Comparison of ENCODE assay signal across 9 mouse cellular contexts in the genomic region with DNA sequence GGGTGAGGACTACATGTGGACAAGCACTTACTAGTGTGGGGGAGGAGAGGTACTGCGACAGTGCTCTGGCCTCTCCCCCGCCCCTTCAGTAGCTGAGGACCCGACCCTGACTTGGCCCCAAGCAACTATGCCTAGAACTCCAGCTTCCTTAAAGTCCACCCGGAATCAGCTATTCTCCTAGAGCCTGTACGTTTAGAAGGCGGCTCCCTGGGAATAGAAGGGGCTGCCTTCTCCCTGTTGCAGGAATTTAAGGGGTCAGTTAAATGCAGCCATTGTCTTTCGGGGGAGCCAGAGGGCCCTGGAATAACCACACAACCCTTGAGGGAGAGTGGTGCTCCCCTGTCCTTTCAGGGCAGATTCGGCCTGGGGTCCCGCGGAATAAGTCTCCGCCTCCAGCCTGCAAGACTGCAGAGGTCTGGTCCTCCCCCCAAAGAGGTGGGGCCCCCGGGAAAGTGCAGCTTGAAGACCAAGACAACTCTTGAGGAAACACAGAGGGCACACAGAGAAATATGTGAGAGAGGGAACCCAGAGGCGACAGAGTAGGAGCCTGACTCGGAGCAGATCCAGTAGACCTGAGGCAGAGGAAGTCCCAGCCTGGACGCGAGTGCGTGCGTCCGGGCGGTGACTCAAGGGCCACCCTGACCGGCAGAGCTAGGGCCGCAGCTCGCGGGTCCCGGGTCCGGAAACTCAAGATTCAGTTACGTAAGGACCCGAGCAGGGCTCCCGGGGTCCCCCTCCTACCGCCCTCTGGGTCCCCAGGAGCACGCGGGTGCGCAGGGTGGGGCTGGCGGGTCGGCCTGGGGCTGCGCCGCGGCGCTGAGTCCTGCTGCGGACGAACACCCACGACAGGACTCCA. TPM values are rescaled to one million over a fixed set of nuclear protein-coding genes. Genes with fewer than 3 reads are reported as not detected.
DNase-seq lines count a peak whose midpoint lies in the region; ATAC-seq lines count a peak whose summit lies in the region.
"Had no signal": no experiment of that assay in that cellular context is flagged by ENCODE, and none has a peak within 500 bp of the region (broad histone marks: within the 10 kb centered on the region; RNA-seq: fewer than 3 reads in every experiment).

A gene (plus strand): TSS at position 621 of the 856 bp plus-strand sequence.

- peak; percentile 75 to 90 for DNase-seq in adrenal gland, adult (ENCODE audit: inconsistent age in 2 of 2, low spot score in 1 of 2)
- DNase-seq in adrenal gland, postnatal 4 days (ENCODE audit: low spot score in 2 of 2), result no peak
- peak; percentile 52 for DNase-seq in gastrocnemius, adult 18-20 months (ENCODE audit: low spot score)
- DNase-seq in midbrain, embryonic 14.5 days, result peak; percentile 46
- peak; percentile 46 to 57 for DNase-seq in thymus, adult 18-20 months

- WGBS in hindbrain, embryonic 13.5 days, result under 1% methylated on average over 42 of the region's 42 CpGs
- WGBS in limb, embryonic 15.5 days, result under 1% methylated on average over 42 of the region's 42 CpGs
- WGBS in midbrain, embryonic 14.5 days, result under 1% methylated on average over 42 of the region's 42 CpGs

- peaks cover 31% of the 10 kb centered on the region for H3K27me3 ChIP-seq in hindbrain, embryonic 13.5 days
- H3K27me3 ChIP-seq in limb, embryonic 15.5 days, result no peaks in the 10 kb centered on the region
- H3K27me3 ChIP-seq in midbrain, embryonic 14.5 days (ENCODE audit: control insufficient read depth, insufficient read depth, low read length), result peaks cover 11% of the 10 kb centered on the region; the same call in 1 of the 2 replicates

- peak within 1 kb of the TSS; percentile 76 for H3K9ac ChIP-seq in hindbrain, embryonic 13.5 days
- H3K9ac ChIP-seq in limb, embryonic 15.5 days, result peak within 1 kb of the TSS; percentile 61
- H3K9ac ChIP-seq in midbrain, embryonic 14.5 days (replicated peaks; ENCODE audit: low read length), result peak within 1 kb of the TSS; percentile 59

- no peaks in the 10 kb centered on the region for H3K9me3 ChIP-seq in hindbrain, embryonic 13.5 days
- H3K9me3 ChIP-seq in limb, embryonic 15.5 days, result no peaks in the 10 kb centered on the region
- H3K9me3 ChIP-seq in midbrain, embryonic 14.5 days (ENCODE audit: control insufficient read depth, low read length), result no peaks in the 10 kb centered on the region

- peak within 1 kb of the TSS; percentile 61 for H3K27ac ChIP-seq in brown adipose tissue, adult 24 weeks (replicated peaks; ENCODE audit: low read depth, low read length)
- H3K27ac ChIP-seq in hindbrain, embryonic 13.5 days, result no peak within 1 kb of the TSS
- H3K27ac ChIP-seq in limb, embryonic 15.5 days, result peak within 1 kb of the TSS; percentile 51
- H3K27ac ChIP-seq in midbrain, embryonic 14.5 days (replicated peaks; ENCODE audit: low read depth, low read length), result 0 out of 2 replicates have a peak within 1 kb of the TSS, but pooled peaks have one; percentile 8

- peak within 1 kb of the TSS; percentile 91 for H3K4me3 ChIP-seq in brown adipose tissue, adult 24 weeks (ENCODE audit: insufficient read depth, low read depth, low read length)
- H3K4me3 ChIP-seq in hindbrain, embryonic 13.5 days, result peak within 1 kb of the TSS; percentile 54
- H3K4me3 ChIP-seq in limb, embryonic 15.5 days, result peak within 1 kb of the TSS; percentile 72
- H3K4me3 ChIP-seq in midbrain, embryonic 14.5 days (replicated peaks; ENCODE audit: low read depth, low read length), result peak within 1 kb of the TSS; percentile 66

- ATAC-seq in hindbrain, embryonic 13.5 days (ENCODE audit: low FRiP score), result peak; percentile 69
- peak; percentile 30; the same call in 1 of the 2 replicates for ATAC-seq in limb, embryonic 15.5 days (ENCODE audit: insufficient number of reproducible peaks, low FRiP score, low TSS enrichment, low read depth)
- ATAC-seq in midbrain, embryonic 14.5 days (ENCODE audit: low FRiP score, low TSS enrichment), result peak; percentile 28

- peak within 1 kb of the TSS; percentile 100 for H3K4me2 ChIP-seq in hindbrain, embryonic 13.5 days
- peak within 1 kb of the TSS; percentile 99 for H3K4me2 ChIP-seq in limb, embryonic 15.5 days
- H3K4me2 ChIP-seq in midbrain, embryonic 14.5 days (ENCODE audit: low read length), result peak within 1 kb of the TSS; percentile 100

- H3K4me1 ChIP-seq in brown adipose tissue, adult 24 weeks (ENCODE audit: control insufficient read depth, insufficient read depth, insufficient read length, low read length), result peaks cover 35% of the 10 kb centered on the region
- peaks cover 13% of the 10 kb centered on the region for H3K4me1 ChIP-seq in hindbrain, embryonic 13.5 days (replicated peaks)
- H3K4me1 ChIP-seq in limb, embryonic 15.5 days, result peaks cover 24% of the 10 kb centered on the region
- H3K4me1 ChIP-seq in midbrain, embryonic 14.5 days (ENCODE audit: control insufficient read depth, insufficient read depth, low read length), result peaks cover 9% of the 10 kb centered on the region

- H3K36me3 ChIP-seq in hindbrain, embryonic 13.5 days, result no peaks in the 10 kb centered on the region
- no peaks in the 10 kb centered on the region for H3K36me3 ChIP-seq in limb, embryonic 15.5 days
- H3K36me3 ChIP-seq in midbrain, embryonic 14.5 days (ENCODE audit: control insufficient read depth, insufficient read depth, low read length), result no peaks in the 10 kb centered on the region

RNA-seq across cellular contexts. Expression of the gene that starts here (rescaled TPM):
- total RNA-seq in adrenal gland, postnatal 4 days (2021), result under 1 TPM; 0.70 to 0.73 TPM
- polyA plus RNA-seq in brown adipose tissue, adult 24 weeks (2012; ENCODE audit: insufficient read depth, insufficient read length, missing spikeins), result not detected in 2 replicates
- total RNA-seq in gastrocnemius, adult 18-20 months (2021), result under 1 TPM in 1 of 2 experiments, not detected in 1; 0.09 TPM
- polyA plus RNA-seq in hindbrain, embryonic 13.5 days (2015; fragmentation: Nextera tagmentation; extraction: Ambion mirVana), result not detected in 2 replicates
- polyA plus RNA-seq in limb, embryonic 15.5 days (2015; fragmentation: Nextera tagmentation; extraction: Ambion mirVana), result 0.10 TPM in 2 replicates
- not detected in 2 replicates for polyA plus RNA-seq in midbrain, embryonic 14.5 days (2014; fragmentation: Nextera tagmentation; extraction: Ambion mirVana)
- total RNA-seq: layer of hippocampus, postnatal 10 days had no signal

Comparison
In these comparisons a context has a peak if more than half of its experiments do, and no peak if none do; other contexts are left out.
1. DNase-seq: peak in adrenal gland, adult (2 of 2) and thymus, adult 18-20 months (2 of 2); none in adrenal gland, postnatal 4 days (0 of 2).
2. Peak in DNase-seq in gastrocnemius, adult 18-20 months; RNA of the gene not detected or under 1 TPM.
3. Peak in ATAC-seq, H3K4me3 ChIP-seq, H3K9ac ChIP-seq and H3K4me2 ChIP-seq in hindbrain, embryonic 13.5 days; RNA of the gene not detected or under 1 TPM.
4. Peak in ATAC-seq, H3K4me3 ChIP-seq, H3K27ac ChIP-seq, H3K9ac ChIP-seq and H3K4me2 ChIP-seq in limb, embryonic 15.5 days; RNA of the gene not detected or under 1 TPM.
5. Peak in DNase-seq, ATAC-seq, H3K4me3 ChIP-seq, H3K27ac ChIP-seq, H3K9ac ChIP-seq and H3K4me2 ChIP-seq in midbrain, embryonic 14.5 days; RNA of the gene not detected or under 1 TPM.
6. Peak in every context shown above with its lines, with median percentiles within 50 percentile points of each other: H3K4me3 ChIP-seq, ATAC-seq, H3K4me2 ChIP-seq and H3K9ac ChIP-seq.